Mouse (Mus musculus) spleen, adult 2 months (tissue): Measurements from ENCODE around the gene Mtx3.

Experiments
- CTCF ChIP-seq: fragments of 200-500 bp; IDR thresholded peaks from 2 replicates; pipeline ENCODE4 v1.5.1; 2011; ENCODE audit warnings: mild to moderate bottlenecking, inconsistent platforms; ENCODE audit not compliant: insufficient read depth, insufficient read length, insufficient replicate concordance; ENCODE audit errors: extremely low read depth
- POLR2A ChIP-seq: fragments of 200-500 bp; IDR thresholded peaks from 2 replicates; pipeline ENCODE4 v1.6.1; 2011; ENCODE audit warnings: low read depth, low read length, inconsistent platforms

DNA sequence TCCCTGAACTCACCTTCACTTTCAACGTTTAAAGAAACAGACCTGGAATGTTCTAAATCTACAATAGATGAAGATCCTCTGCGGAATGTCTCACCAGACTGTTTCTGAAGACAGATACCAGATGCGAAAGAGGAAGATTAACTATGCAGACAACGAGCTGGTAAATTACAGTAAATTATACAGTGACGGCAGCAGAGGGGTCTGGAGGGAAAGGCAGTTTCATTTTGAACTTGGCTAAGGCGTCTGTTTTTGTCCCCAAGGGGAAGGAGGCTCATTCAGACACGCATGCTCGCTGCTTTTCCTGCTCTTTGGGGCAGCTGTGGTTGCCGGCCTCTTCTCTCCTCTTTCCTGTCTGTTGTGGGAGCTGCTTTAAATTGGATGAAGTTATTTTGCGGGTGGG lies 15.7 kb upstream of the Mtx3 start:
- TF ChIP-seq POLR2A, result no peak
- TF ChIP-seq CTCF, result no peak
